Mouse (Mus musculus) embryonic facial prominence, embryonic 11.5 days (tissue): ENCODE measurements around the gene Gm10577. TPM values are rescaled to one million over a fixed set of nuclear protein-coding genes. Genes with fewer than 3 reads are reported as not detected.

Experiments used
- ATAC-seq: fragments of 200-750 bp; cut with Nextera tagmentation; replicated peaks from 2 replicates; pipeline ENCODE4 v1.8.0; 2017; ENCODE audit warnings: low read depth; ENCODE audit not compliant: insufficient number of reproducible peaks, low FRiP score, low TSS enrichment
- DNase-seq: peaks from one replicate; pipeline ENCODE4 v3.0.0-alpha.2; 2015; ENCODE audit warnings: low spot score
- H3K27ac ChIP-seq: fragments of 300-500 bp; sonication (generic); replicated peaks from 2 replicates; pipeline ENCODE4 v1.5.1; 2014; ENCODE audit warnings: mild to moderate bottlenecking, low read depth, low read length, control low read depth
- H3K27me3 ChIP-seq: fragments of 300-500 bp; sonication (generic); 2 replicates; pipeline ENCODE4 v1.6.1; 2014; ENCODE audit warnings: mild to moderate bottlenecking, low read length, moderate library complexity, mixed read lengths; ENCODE audit not compliant: control insufficient read depth, insufficient read depth
- H3K36me3 ChIP-seq: fragments of 300-500 bp; sonication (generic); replicated peaks from 2 replicates; pipeline ENCODE4 v1.6.1; 2014; ENCODE audit warnings: low read depth, mild to moderate bottlenecking, low read length, moderate library complexity, mixed read lengths; ENCODE audit not compliant: control insufficient read depth, insufficient read depth
- H3K4me1 ChIP-seq: fragments of 300-500 bp; sonication (generic); 2 replicates; pipeline ENCODE4 v1.6.1; 2014; ENCODE audit warnings: low read length, mixed read lengths; ENCODE audit not compliant: control insufficient read depth, insufficient read depth
- H3K4me2 ChIP-seq: fragments of 300-500 bp; sonication (generic); 2 replicates; pipeline ENCODE4 v1.6.1; 2014; ENCODE audit warnings: low read depth, mild to moderate bottlenecking, control low read depth, low read length, moderate library complexity
- H3K4me3 ChIP-seq: fragments of 300-500 bp; sonication (generic); 2 replicates; pipeline ENCODE4 v1.5.1; 2014; ENCODE audit warnings: low read depth, low read length, control low read depth
- H3K9ac ChIP-seq: fragments of 300-500 bp; sonication (generic); replicated peaks from 2 replicates; pipeline ENCODE4 v1.6.1; 2014; ENCODE audit warnings: mild to moderate bottlenecking, control low read depth, low read length
- H3K9me3 ChIP-seq: fragments of 300-500 bp; sonication (generic); replicated peaks from 2 replicates; pipeline ENCODE4 v1.6.1; 2016; ENCODE audit warnings: mild to moderate bottlenecking, low read length, inconsistent platforms, mixed read lengths; ENCODE audit not compliant: control insufficient read depth
- WGBS: fragments of 180-500 bp; shearing (Covaris S2); extraction: QIAGEN DNeasy Blood & Tissue Kit; methylation state at CpG from one replicate; pipeline ENCODE4 v1.1.7; 2014; 5-methylcytosine and 5-hydroxymethylcytosine counted together
- polyA plus RNA-seq: library from polyadenylated mRNA; unstranded; fragments of >200 nt; fragmentation: Nextera tagmentation; extraction: Ambion mirVana; gene quantifications from 2 replicates; pipeline ENCODE4 v1.2.1, GENCODE M21; 2014

Gene Gm10577
- polyA plus RNA-seq: not detected in 2 replicates

- Histone ChIP-seq H3K9me3 (peaks cover 3% of the 10 kb centered on the region; the same call in 1 of the 2 replicates), H3K36me3 (no peaks in the 10 kb centered on the region), H3K27me3 (no peaks in the 10 kb centered on the region), H3K4me3 (no peak within 1 kb of the TSS), H3K4me2 (no peak within 1 kb of the TSS), H3K9ac (no peak within 1 kb of the TSS), H3K27ac (no peak within 1 kb of the TSS), H3K4me1 (no peaks in the 10 kb centered on the region)
- ATAC-seq (no peak), DNase-seq (no peak)
- 79% methylated on average over 4 of the region's 4 CpGs for WGBS
Measured at GRCm38 (mm10) chr4:101020596-101020995, at the start of gene Gm10577. TSS of gene Gm10577 (minus strand) at chr4:101020696.

DNA sequence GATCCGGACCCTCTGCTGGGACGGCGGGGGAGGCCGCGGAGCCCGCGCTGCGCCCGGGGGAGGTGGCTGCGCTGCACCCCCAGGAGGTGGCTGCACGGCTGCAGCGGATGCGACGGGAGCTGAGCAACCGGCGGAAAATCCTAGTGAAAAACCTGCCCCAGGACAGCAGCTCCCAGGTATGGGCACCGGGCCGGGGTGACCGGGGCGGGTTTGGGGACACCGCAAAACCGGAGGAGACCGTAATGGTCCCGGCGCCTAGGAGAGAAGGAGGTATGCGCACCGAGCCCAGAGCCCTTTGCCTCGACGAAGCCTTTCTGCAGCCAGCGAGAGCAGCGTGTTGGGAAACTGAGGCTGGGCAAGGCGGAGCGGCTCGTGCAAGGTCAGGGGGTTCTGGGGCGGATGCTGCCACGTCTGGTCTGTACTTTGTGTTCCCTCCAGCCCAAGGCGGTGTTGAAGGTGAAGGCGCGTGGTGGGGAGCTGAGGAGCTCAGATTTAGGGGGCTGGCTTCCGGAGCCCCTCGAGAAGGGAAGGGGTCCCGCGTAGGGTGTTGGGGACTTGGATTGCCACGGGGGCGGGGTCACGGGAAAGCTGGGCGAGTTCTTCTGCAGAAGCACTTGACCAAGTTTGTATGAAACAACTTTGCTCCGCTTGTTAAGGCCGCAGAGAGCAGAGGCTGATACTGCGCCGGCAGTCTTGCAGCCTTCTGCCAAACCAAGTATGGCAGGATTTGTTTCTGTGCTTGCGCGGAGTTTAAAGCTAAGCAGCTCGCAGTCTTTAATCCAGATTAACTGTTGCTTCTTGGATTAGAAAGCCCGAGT lies 48.9 kb upstream of the Gm10577 start:
- no peaks in the 10 kb centered on the region for H3K36me3 ChIP-seq
- peak overlapping the region; percentile 86 for H3K9ac ChIP-seq
- ATAC-seq: peak; percentile 72; the same call in 1 of the 2 replicates
- H3K4me3 ChIP-seq: peak overlapping the region; percentile 85
- 0 out of 2 replicates have a peak overlapping the region, but pooled peaks have one; percentile 20 for H3K27ac ChIP-seq
- H3K9me3 ChIP-seq: no peaks in the 10 kb centered on the region
- peak; percentile 55 for DNase-seq
- no peaks in the 10 kb centered on the region for H3K27me3 ChIP-seq
- peak overlapping the region; percentile 91 for H3K4me2 ChIP-seq
- 1% methylated on average over 54 of the region's 55 CpGs for WGBS
- no peaks in the 10 kb centered on the region for H3K4me1 ChIP-seq

DNA sequence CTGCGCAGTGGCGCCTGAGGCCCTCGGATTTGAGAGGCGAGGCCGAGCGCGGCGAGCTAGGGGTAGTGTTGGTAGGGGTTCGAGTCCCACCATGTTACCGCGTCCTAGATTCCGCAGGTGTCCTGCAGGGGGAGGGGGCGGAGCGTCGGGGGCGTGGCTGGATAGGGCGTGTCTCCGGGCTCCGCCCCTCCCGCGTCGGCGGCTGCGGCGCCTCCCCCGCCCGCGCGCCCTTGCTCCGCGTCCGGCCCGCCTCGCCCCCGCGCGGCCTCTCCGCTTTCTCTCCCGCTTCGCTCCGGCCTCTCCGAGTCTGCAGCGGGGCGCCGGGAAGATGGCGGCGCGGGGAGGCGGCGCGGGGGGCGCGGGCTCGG lies 48.3 kb upstream of the Gm10577 start, which contains the start of gene Raver2:
Gene Raver2, plus strand, starts transcription at position 198 of the 368 bp plus-strand sequence.
- DNase-seq: peak; percentile 81
- ATAC-seq: peak; percentile 90

GRCm38 (mm10) chr4:101066401-101066800 lies 45.9 kb upstream of the Gm10577 start:
- no peak for ATAC-seq
- Histone ChIP-seq H3K4me3 (no peak overlapping the region), H3K36me3 (no peaks in the 10 kb centered on the region), H3K27ac (no peak overlapping the region), H3K9me3 (no peaks in the 10 kb centered on the region), H3K4me2 (no peak overlapping the region), H3K9ac (no peak overlapping the region), H3K27me3 (no peaks in the 10 kb centered on the region), H3K4me1 (no peaks in the 10 kb centered on the region)
- 58% methylated on average over 5 of the region's 5 CpGs for WGBS
- no peak for DNase-seq

More for the DNA sequence above, 48.3 kb upstream of the Gm10577 start, which contains the start of gene Raver2:
- Histone ChIP-seq H3K27ac (0 out of 2 replicates have a peak within 1 kb of the TSS, but pooled peaks have one; percentile 20), H3K36me3 (no peaks in the 10 kb centered on the region), H3K4me1 (no peaks in the 10 kb centered on the region), H3K4me2 (peak within 1 kb of the TSS; percentile 91), H3K27me3 (no peaks in the 10 kb centered on the region), H3K9ac (peak within 1 kb of the TSS; percentile 86), H3K4me3 (peak within 1 kb of the TSS; percentile 85), H3K9me3 (no peaks in the 10 kb centered on the region)
- under 1% methylated on average over 40 of the region's 54 CpGs for WGBS

GRCm38 (mm10) chr4:101062146-101062545 lies 41.6 kb upstream of the Gm10577 start:
- no peaks in the 10 kb centered on the region for H3K9me3 ChIP-seq
- H3K4me2 ChIP-seq: no peak overlapping the region
- ATAC-seq (no peak), DNase-seq (no peak)
- H3K4me1 ChIP-seq: no peaks in the 10 kb centered on the region
- H3K4me3 ChIP-seq: no peak overlapping the region
- H3K27ac ChIP-seq: no peak overlapping the region
- WGBS: 68% methylated on average over 2 of the region's 2 CpGs
- H3K36me3 ChIP-seq: no peaks in the 10 kb centered on the region
- H3K27me3 ChIP-seq: no peaks in the 10 kb centered on the region
- no peak overlapping the region for H3K9ac ChIP-seq

DNA sequence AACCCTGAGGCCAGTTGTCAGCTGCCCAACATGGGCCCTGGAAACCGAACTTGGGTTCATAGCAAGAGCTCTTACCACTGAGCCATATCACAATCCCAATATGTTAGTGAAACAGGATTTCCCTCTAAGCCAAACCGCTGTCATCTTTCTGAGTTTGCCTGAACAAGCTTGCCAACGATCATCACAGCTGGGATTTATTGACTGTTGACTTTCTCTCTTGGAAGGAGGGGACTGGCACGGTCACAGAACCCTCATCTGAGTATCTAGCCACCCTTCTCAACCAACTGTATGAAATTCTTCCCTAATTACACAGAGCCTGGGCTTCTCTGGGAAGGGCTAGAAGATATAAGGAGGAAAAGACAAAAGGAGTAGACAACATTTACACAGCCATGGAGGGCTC lies 26.1 kb upstream of the Gm10577 start:
- H3K4me1 ChIP-seq: no peaks in the 10 kb centered on the region
- H3K9ac ChIP-seq: no peak overlapping the region
- no peak overlapping the region for H3K4me2 ChIP-seq
- DNase-seq (no peak), ATAC-seq (no peak)
- WGBS: 76% methylated on average over 4 of the region's 4 CpGs
- no peaks in the 10 kb centered on the region for H3K36me3 ChIP-seq
- no peaks in the 10 kb centered on the region for H3K27me3 ChIP-seq
- no peaks in the 10 kb centered on the region for H3K9me3 ChIP-seq
- H3K4me3 ChIP-seq: no peak overlapping the region
- H3K27ac ChIP-seq: no peak overlapping the region

- H3K4me2 ChIP-seq: no peak overlapping the region
- no peaks in the 10 kb centered on the region for H3K4me1 ChIP-seq
- no peak overlapping the region for H3K9ac ChIP-seq
- ATAC-seq: no peak
- no peak overlapping the region for H3K4me3 ChIP-seq
- H3K9me3 ChIP-seq: no peaks in the 10 kb centered on the region
- DNase-seq: no peak
- no peaks in the 10 kb centered on the region for H3K27me3 ChIP-seq
- H3K27ac ChIP-seq: no peak overlapping the region
- H3K36me3 ChIP-seq: no peaks in the 10 kb centered on the region
Measured at GRCm38 (mm10) chr4:101044149-101044548, 23.7 kb upstream of the Gm10577 start.

GRCm38 (mm10) chr4:101043691-101044090 lies 23.2 kb upstream of the Gm10577 start:
- 76% methylated on average over 2 of the region's 2 CpGs for WGBS
- ATAC-seq: no peak
- H3K27me3 ChIP-seq: no peaks in the 10 kb centered on the region

More at GRCm38 (mm10) chr4:101043691-101044090, 23.2 kb upstream of the Gm10577 start:
- H3K9me3 ChIP-seq: no peaks in the 10 kb centered on the region
- no peak overlapping the region for H3K4me3 ChIP-seq
- H3K4me1 ChIP-seq: no peaks in the 10 kb centered on the region
- DNase-seq: no peak
- no peak overlapping the region for H3K27ac ChIP-seq
- no peak overlapping the region for H3K4me2 ChIP-seq
- H3K9ac ChIP-seq: no peak overlapping the region
- no peaks in the 10 kb centered on the region for H3K36me3 ChIP-seq
